8 mouse cellular contexts compared by ENCODE assay signal in the genomic region with DNA sequence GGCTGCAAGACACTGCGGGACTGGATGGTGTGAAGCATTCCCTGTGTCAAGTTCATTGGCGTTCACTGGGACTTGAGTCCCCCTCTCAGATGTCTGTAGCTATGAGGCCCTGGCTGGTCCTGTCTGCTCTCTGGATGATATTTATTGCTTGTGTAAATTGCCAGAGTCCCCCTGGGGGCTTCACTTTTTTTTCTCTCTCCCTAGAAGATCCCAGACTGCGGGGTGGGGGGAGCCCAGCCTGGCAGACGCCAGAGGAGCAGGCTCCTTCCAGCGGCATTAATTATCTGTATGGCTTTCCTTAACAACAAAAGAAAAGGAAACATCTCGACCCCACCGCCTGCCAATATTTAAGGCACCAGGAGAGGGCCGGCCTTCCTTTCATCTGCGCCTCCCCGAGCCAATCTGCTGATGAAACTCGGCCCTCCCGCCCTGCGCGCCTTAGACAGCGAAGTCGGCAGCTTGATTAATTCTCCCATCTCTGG.
DNase-seq lines count a peak whose midpoint lies in the region; ATAC-seq lines count a peak whose summit lies in the region.

No protein-coding gene starts in this region.

- H3K9me3 ChIP-seq in hindbrain, embryonic 13.5 days, result no peaks in the 10 kb centered on the region
- no peaks in the 10 kb centered on the region for H3K9me3 ChIP-seq in midbrain, embryonic 10.5 days (replicated peaks)

- peaks cover 35% of the 10 kb centered on the region for H3K4me1 ChIP-seq in hindbrain, embryonic 13.5 days (replicated peaks)
- peaks cover 14% of the 10 kb centered on the region for H3K4me1 ChIP-seq in midbrain, embryonic 10.5 days

- peak overlapping the region; percentile 31 for H3K4me2 ChIP-seq in hindbrain, embryonic 13.5 days

- no peaks in the 10 kb centered on the region for H3K36me3 ChIP-seq in hindbrain, embryonic 13.5 days
- H3K36me3 ChIP-seq in midbrain, embryonic 10.5 days, result no peaks in the 10 kb centered on the region

- peak; percentile 51 to 55 for DNase-seq in cerebellum, postnatal 10 days
- no peak for DNase-seq in cerebellum, adult 18-20 months
- peak; percentile 31 for DNase-seq in R1 (ENCODE audit: low read depth, low spot score)
- DNase-seq in midbrain, embryonic 10.5 days (ENCODE audit: low spot score), result peak; percentile 35
- DNase-seq in thymus, postnatal 0 days (ENCODE audit: low spot score), result no peak
- no peak for DNase-seq in natural killer cell, adult 2 months (ENCODE audit: low spot score in 2 of 2)
- DNase-seq in frontal cortex, postnatal 10 days (ENCODE audit: low spot score in 2 of 2), result no peak

- ATAC-seq in hindbrain, embryonic 13.5 days (ENCODE audit: low FRiP score), result peak; percentile 57

- WGBS in hindbrain, embryonic 13.5 days, result 6% methylated on average over 16 of the region's 16 CpGs
- 40% methylated on average over 16 of the region's 16 CpGs for WGBS in midbrain, embryonic 10.5 days

- no peak overlapping the region for H3K4me3 ChIP-seq in hindbrain, embryonic 13.5 days
- no peak overlapping the region for H3K4me3 ChIP-seq in midbrain, embryonic 10.5 days

- peak overlapping the region; percentile 55; the same call in 1 of the 2 replicates for H3K9ac ChIP-seq in hindbrain, embryonic 13.5 days

- no peaks in the 10 kb centered on the region for H3K27me3 ChIP-seq in hindbrain, embryonic 13.5 days
- H3K27me3 ChIP-seq in midbrain, embryonic 10.5 days (ENCODE audit: low read depth, poor library complexity, severe bottlenecking), result no peaks in the 10 kb centered on the region

- peak overlapping the region; percentile 94 for H3K27ac ChIP-seq in hindbrain, embryonic 13.5 days
- H3K27ac ChIP-seq in midbrain, embryonic 10.5 days (replicated peaks), result peak overlapping the region; percentile 42; the same call in 1 of the 2 replicates

Comparison
In these comparisons a context has a peak if more than half of its experiments do, and no peak if none do; other contexts are left out.
1. DNase-seq: peak in cerebellum, postnatal 10 days (2 of 2), R1 (single experiment) and midbrain, embryonic 10.5 days (single experiment); none in cerebellum, adult 18-20 months (0 of 2), thymus, postnatal 0 days (single experiment), natural killer cell, adult 2 months (0 of 2) and frontal cortex, postnatal 10 days (0 of 2).